In genomic region chr1:181923384-181923783, GRCm38 (mm10) we compare ENCODE assay signal across 9 mouse cellular contexts.
DNase-seq lines count a peak whose midpoint lies in the region; ATAC-seq and TF ChIP-seq lines count a peak whose summit lies in the region.
"Had no signal": no experiment of that assay in that cellular context is flagged by ENCODE, and none has a peak within 500 bp of the region (broad histone marks: within the 10 kb centered on the region; RNA-seq: fewer than 3 reads in every experiment).

No protein-coding gene starts in this region.

- ATAC-seq in kidney, postnatal 0 days (replicated peaks; ENCODE audit: low FRiP score, low read depth) = no peak
- peak; percentile 19; the same call in 1 of the 2 replicates for ATAC-seq in heart, embryonic 13.5 days (ENCODE audit: extremely low read depth, insufficient number of reproducible peaks, low FRiP score, low TSS enrichment)
- no peak for ATAC-seq in inflammation-experienced regulatory T-cells, adult 6 months

- DNase-seq in kidney, postnatal 0 days (ENCODE audit: low spot score) = peak; percentile 11
- DNase-seq in kidney, postnatal 14 days = no peak
- peak; percentile 69 for DNase-seq in embryo, embryonic 10 days (ENCODE audit: low spot score)
- peak; percentile 51 to 63 for DNase-seq in left cerebral cortex, adult 2 months (ENCODE audit: extremely low spot score in 1 of 2, low spot score in 2 of 2)
- peak; percentile 79 for DNase-seq in right cerebral cortex, adult 18-20 months
- no peak for DNase-seq in kidney, adult 2 months

- no peak overlapping the region for H3K27ac ChIP-seq in kidney, postnatal 0 days
- H3K27ac ChIP-seq in heart, embryonic 13.5 days (replicated peaks) = peak overlapping the region; percentile 50
- peak overlapping the region; percentile 53; the same call in 1 of the 2 replicates for H3K27ac ChIP-seq in left cerebral cortex, adult 2 months
- H3K27ac ChIP-seq in kidney, adult 2 months (ENCODE audit: insufficient read depth, low read depth, low read length) = no peak overlapping the region
- H3K27ac ChIP-seq: limb, embryonic 13.5 days had no signal

- H3K9me3 ChIP-seq in kidney, postnatal 0 days (replicated peaks; ENCODE audit: low read length) = no peaks in the 10 kb centered on the region
- no peaks in the 10 kb centered on the region for H3K9me3 ChIP-seq in heart, embryonic 13.5 days
- H3K9me3 ChIP-seq: limb, embryonic 13.5 days had no signal

- intact Hi-C loops in left cerebral cortex, adult 2 months (cut with DNase I) = loop anchor here (1.0 kb wide), 1 partner anchor 96 kb away; the partner anchor contains the start of gene Enah

- H3K36me3 ChIP-seq in kidney, postnatal 0 days (ENCODE audit: insufficient read depth, low read length) = peaks cover 7% of the 10 kb centered on the region; the same call in 1 of the 2 replicates
- peaks cover 30% of the 10 kb centered on the region for H3K36me3 ChIP-seq in heart, embryonic 13.5 days
- H3K36me3 ChIP-seq in kidney, adult 2 months (ENCODE audit: control insufficient read depth, insufficient read depth, low read length) = no peaks in the 10 kb centered on the region

- H3K4me1 ChIP-seq in kidney, postnatal 0 days (replicated peaks; ENCODE audit: insufficient read depth, low read length) = no peaks in the 10 kb centered on the region
- H3K4me1 ChIP-seq in heart, embryonic 13.5 days = peaks cover 21% of the 10 kb centered on the region
- H3K4me1 ChIP-seq in kidney, adult 2 months (ENCODE audit: control insufficient read depth, insufficient read depth, low read length) = no peaks in the 10 kb centered on the region

- no peaks in the 10 kb centered on the region for H3K27me3 ChIP-seq in kidney, postnatal 0 days (ENCODE audit: insufficient read depth, low read length)
- H3K27me3 ChIP-seq in heart, embryonic 13.5 days (replicated peaks) = no peaks in the 10 kb centered on the region
- no peaks in the 10 kb centered on the region for H3K27me3 ChIP-seq in kidney, adult 2 months (replicated peaks; ENCODE audit: control insufficient read depth, insufficient read depth, low read length)
- H3K27me3 ChIP-seq: limb, embryonic 13.5 days had no signal

- H3K4me2 ChIP-seq in kidney, postnatal 0 days (ENCODE audit: low read length) = no peak overlapping the region
- peak overlapping the region; percentile 54 for H3K4me2 ChIP-seq in heart, embryonic 13.5 days
- H3K4me2 ChIP-seq: limb, embryonic 13.5 days had no signal

- no peak for TF ChIP-seq CTCF in kidney, postnatal 0 days (IDR thresholded peaks at IDR 0.05; ENCODE audit: low read depth)
- TF ChIP-seq CTCF in left cerebral cortex, adult 2 months (IDR thresholded peaks at IDR 0.05) = no peak
- no peak for TF ChIP-seq CTCF in kidney, adult 2 months (conservative IDR thresholded peaks at IDR 0.05; ENCODE audit: insufficient read depth, insufficient read length, low read depth, low read length)

- H3K9ac ChIP-seq in kidney, postnatal 0 days (ENCODE audit: low read depth, low read length) = no peak overlapping the region
- H3K9ac ChIP-seq in heart, embryonic 13.5 days = peak overlapping the region; percentile 40; the same call in 1 of the 2 replicates
- H3K9ac ChIP-seq: limb, embryonic 13.5 days had no signal

- 89% methylated on average over 24 of the region's 24 CpGs for WGBS in kidney, postnatal 0 days
- 59% methylated on average over 24 of the region's 24 CpGs for WGBS in heart, embryonic 13.5 days
- 90% methylated on average over 24 of the region's 24 CpGs for WGBS in kidney, adult 2 months

- no peak for TF ChIP-seq POLR2A in kidney, adult 2 months (IDR thresholded peaks at IDR 0.05; ENCODE audit: low read depth, low read length)

- no peak overlapping the region for H3K4me3 ChIP-seq in kidney, postnatal 0 days (replicated peaks; ENCODE audit: low read depth, low read length)
- H3K4me3 ChIP-seq in heart, embryonic 13.5 days = peak overlapping the region; percentile 26; the same call in 1 of the 2 replicates
- peak overlapping the region; percentile 38 for H3K4me3 ChIP-seq in left cerebral cortex, adult 2 months
- no peak overlapping the region for H3K4me3 ChIP-seq in kidney, adult 2 months (ENCODE audit: insufficient read depth, low read depth, low read length)
- H3K4me3 ChIP-seq: limb, embryonic 13.5 days had no signal

Comparison
In these comparisons a context has a peak if more than half of its experiments do, and no peak if none do; other contexts are left out.
1. DNase-seq: peak in kidney, postnatal 0 days (single experiment), embryo, embryonic 10 days (single experiment), left cerebral cortex, adult 2 months (2 of 2) and right cerebral cortex, adult 18-20 months (single experiment); none in kidney, postnatal 14 days (single experiment) and kidney, adult 2 months (single experiment).
2. H3K27ac ChIP-seq: peak in heart, embryonic 13.5 days (single experiment) and left cerebral cortex, adult 2 months (single experiment); none in kidney, postnatal 0 days (single experiment) and kidney, adult 2 months (single experiment).
3. H3K4me3 ChIP-seq: peak in heart, embryonic 13.5 days (single experiment) and left cerebral cortex, adult 2 months (single experiment); none in kidney, postnatal 0 days (single experiment) and kidney, adult 2 months (single experiment).